Mouse (Mus musculus) CD8-positive naive resting alpha-beta T cell, adult 2 months (primary cell): Measurements from ENCODE around the gene Ccdc69.
"Not testable (repeated sequence)": the region's sequence is repeated elsewhere in the genome, so short reads cannot be mapped to it uniquely, and the experiment has no call there.

Experiments
- DNase-seq, 2 experiments: peaks; one replicate each; pipeline ENCODE4 v3.0.0; 2022; ENCODE audit warnings: low read depth in 2 of 2, low spot score in 2 of 2

Ccdc69 gene

GRCm38 (mm10) chr11:55077331-55078231 lies at the start of gene Ccdc69:
TSS of gene Ccdc69 (minus strand) at chr11:55078131.
- peak; percentile 56 to 63 for DNase-seq

GRCm38 (mm10) chr11:55126663-55127062 lies 48.7 kb upstream of the Ccdc69 start:
- DNase-seq, result no peak

GRCm38 (mm10) chr11:55121430-55121829 lies 43.5 kb upstream of the Ccdc69 start:
- DNase-seq, result no peak

- DNase-seq, result peak; percentile 51 to 66
Observed at GRCm38 (mm10) chr11:55120821-55121271, 42.9 kb upstream of the Ccdc69 start.

GRCm38 (mm10) chr11:55120279-55120678 lies 42.3 kb upstream of the Ccdc69 start:
- no peak for DNase-seq

GRCm38 (mm10) chr11:55117031-55117430 lies 39.1 kb upstream of the Ccdc69 start:
- no peak for DNase-seq

GRCm38 (mm10) chr11:55116004-55116403 lies 38.1 kb upstream of the Ccdc69 start:
- no peak for DNase-seq

- DNase-seq, result no peak
Observed at GRCm38 (mm10) chr11:55114291-55114690, 36.4 kb upstream of the Ccdc69 start.

GRCm38 (mm10) chr11:55113861-55114250 lies 35.9 kb upstream of the Ccdc69 start:
- DNase-seq, result not testable (repeated sequence)

GRCm38 (mm10) chr11:55113209-55113860 lies 35.4 kb upstream of the Ccdc69 start:
- no peak for DNase-seq

- no peak for DNase-seq
Observed at GRCm38 (mm10) chr11:55110566-55111169, 32.7 kb upstream of the Ccdc69 start.

- no peak for DNase-seq
Observed at GRCm38 (mm10) chr11:55109521-55110300, 31.8 kb upstream of the Ccdc69 start.

- DNase-seq, result no peak
Observed at GRCm38 (mm10) chr11:55106636-55107035, 28.7 kb upstream of the Ccdc69 start.

GRCm38 (mm10) chr11:55105389-55105788 lies 27.5 kb upstream of the Ccdc69 start:
- DNase-seq, result no peak

GRCm38 (mm10) chr11:55103229-55103628 lies 25.3 kb upstream of the Ccdc69 start:
- no peak for DNase-seq

GRCm38 (mm10) chr11:55102015-55102414 lies 24.1 kb upstream of the Ccdc69 start:
- no peak for DNase-seq

GRCm38 (mm10) chr11:55099868-55100267 lies 21.9 kb upstream of the Ccdc69 start:
- DNase-seq, result no peak

- no peak for DNase-seq
Observed at GRCm38 (mm10) chr11:55099019-55099771, 21.3 kb upstream of the Ccdc69 start.

GRCm38 (mm10) chr11:55098189-55098915 lies 20.4 kb upstream of the Ccdc69 start:
- no peak for DNase-seq
